Mouse (Mus musculus) v-Abl transformed pro-B cells (cell line): ENCODE data around the gene Kank2.

Experiments
- in situ Hi-C, 2 experiments: fragments of 400-800 bp; cut with MboI; formaldehyde crosslinking; loops; one replicate each; pipeline ENCODE4 v1.15.1; 2025; ENCODE audit not compliant: unreplicated experiment in 2 of 2

The Kank2 gene

GRCm38 (mm10) chr9:21758576-21759529 is 39.7 kb downstream of the Kank2 start:
- in situ Hi-C loops = no loop called here

GRCm38 (mm10) chr9:21754516-21755321 is 43.8 kb downstream of the Kank2 start:
- in situ Hi-C loops = no loop called here

- in situ Hi-C loops = no loop called here
Measured at GRCm38 (mm10) chr9:21754003-21754402, 44.5 kb downstream of the Kank2 start.

GRCm38 (mm10) chr9:21752252-21752792 is 46.2 kb downstream of the Kank2 start:
- in situ Hi-C loops = no loop called here

- in situ Hi-C loops = no loop called here
Measured at GRCm38 (mm10) chr9:21751347-21751746, 47.2 kb downstream of the Kank2 start.

GRCm38 (mm10) chr9:21750370-21750769 is 48.2 kb downstream of the Kank2 start:
- in situ Hi-C loops = no loop called here

GRCm38 (mm10) chr9:21749382-21750118 is 49.0 kb downstream of the Kank2 start:
- in situ Hi-C loops = no loop called here

GRCm38 (mm10) chr9:21748491-21748890 is 50.1 kb downstream of the Kank2 start:
- in situ Hi-C loops = no loop called here

- in situ Hi-C loops = no loop called here
Measured at GRCm38 (mm10) chr9:21748033-21748432, 50.5 kb downstream of the Kank2 start.

- in situ Hi-C loops = no loop called here
Measured at GRCm38 (mm10) chr9:21747238-21747774, 51.2 kb downstream of the Kank2 start.

GRCm38 (mm10) chr9:21741514-21741913 is 57.0 kb downstream of the Kank2 start:
- in situ Hi-C loops = no loop called here

GRCm38 (mm10) chr9:21740427-21740826 is 58.1 kb downstream of the Kank2 start:
- in situ Hi-C loops = no loop called here

GRCm38 (mm10) chr9:21738776-21739175 is 59.8 kb downstream of the Kank2 start:
- in situ Hi-C loops = no loop called here

- in situ Hi-C loops = no loop called here
Measured at GRCm38 (mm10) chr9:21737188-21737587, 61.4 kb downstream of the Kank2 start.

GRCm38 (mm10) chr9:21736580-21736979 is 62.0 kb downstream of the Kank2 start:
- in situ Hi-C loops = no loop called here

GRCm38 (mm10) chr9:21735126-21735525 is 63.4 kb downstream of the Kank2 start:
- in situ Hi-C loops = no loop called here

- in situ Hi-C loops = no loop called here
Measured at GRCm38 (mm10) chr9:21733989-21734388, 64.6 kb downstream of the Kank2 start.

- in situ Hi-C loops = no loop called here
Measured at GRCm38 (mm10) chr9:21733446-21733845, 65.1 kb downstream of the Kank2 start.

GRCm38 (mm10) chr9:21732288-21732687 is 66.3 kb downstream of the Kank2 start:
- in situ Hi-C loops = no loop called here

- in situ Hi-C loops = no loop called here
Measured at GRCm38 (mm10) chr9:21729264-21729663, 69.3 kb downstream of the Kank2 start.
